In genomic region chr13:35036486-35036885, GRCm38 (mm10) we compare ENCODE assay signal across 14 mouse cellular contexts.
"Had no signal": no experiment of that assay in that cellular context is flagged by ENCODE, and none has a peak within 500 bp of the region (broad histone marks: within the 10 kb centered on the region; RNA-seq: fewer than 3 reads in every experiment).

No protein-coding gene starts in this region.

- H3K27ac ChIP-seq: left cerebral cortex, adult 2 months; limb, embryonic 10.5 days; liver, embryonic 13.5 days; lung, embryonic 15.5 days; macrophage; midbrain, embryonic 15.5 days; neural tube, embryonic 12.5 days; stomach, postnatal 0 days had no signal

- H3K36me3 ChIP-seq: limb, embryonic 10.5 days; liver, embryonic 13.5 days; lung, embryonic 15.5 days; midbrain, embryonic 15.5 days; neural tube, embryonic 12.5 days had no signal

- H3K27me3 ChIP-seq: liver, embryonic 13.5 days; lung, embryonic 15.5 days; midbrain, embryonic 15.5 days; neural tube, embryonic 12.5 days had no signal

- H3K9me3 ChIP-seq: limb, embryonic 10.5 days; liver, embryonic 13.5 days; lung, embryonic 15.5 days; megakaryocyte, embryonic 14.5 days; midbrain, embryonic 15.5 days; neural tube, embryonic 12.5 days had no signal

- H3K4me3 ChIP-seq: left cerebral cortex, adult 2 months; limb, embryonic 10.5 days; liver, embryonic 13.5 days; lung, embryonic 15.5 days; megakaryocyte, embryonic 14.5 days; midbrain, embryonic 15.5 days; neural tube, embryonic 12.5 days had no signal

- H3K9ac ChIP-seq: liver, embryonic 13.5 days; liver, postnatal 0 days; lung, embryonic 15.5 days; midbrain, embryonic 15.5 days; neural tube, embryonic 12.5 days had no signal

- DNase-seq: liver, embryonic 13.5 days; liver, postnatal 0 days; lung, postnatal 14 days had no signal

- ATAC-seq: inflammation-experienced regulatory T-cells, adult 6 months; intestine, postnatal 0 days; liver, postnatal 0 days; midbrain, embryonic 15.5 days had no signal

- H3K4me2 ChIP-seq: liver, embryonic 13.5 days; lung, embryonic 15.5 days; midbrain, embryonic 11.5 days; midbrain, embryonic 15.5 days; neural tube, embryonic 12.5 days had no signal

- H3K4me1 ChIP-seq: limb, embryonic 10.5 days; liver, embryonic 13.5 days; lung, embryonic 15.5 days; megakaryocyte, embryonic 14.5 days; midbrain, embryonic 15.5 days; neural tube, embryonic 12.5 days had no signal
